Mouse (Mus musculus) erythroblast, embryonic 14.5 days (primary cell): Measurements from ENCODE around the gene Syngr3.

Experiments
- GATA1 ChIP-seq: IDR thresholded peaks from 2 replicates; pipeline ENCODE4 v1.6.1; 2012; ENCODE audit warnings: low read length, inconsistent platforms, mixed read lengths
- TAL1 ChIP-seq: IDR thresholded peaks from 3 replicates; pipeline ENCODE4 v1.6.1; 2012; ENCODE audit warnings: low read length, inconsistent platforms, mixed read lengths

GRCm38 (mm10) chr17:24735446-24735845, 45.7 kb upstream of the Syngr3 start:
- no peak for TF ChIP-seq GATA1
- no peak for TF ChIP-seq TAL1
